Mouse (Mus musculus) CD4-positive, CD25-positive, alpha-beta regulatory T cell, adult 2 months (primary cell): ENCODE data around the gene Arfip1.

Experiments
- DNase-seq: peaks from one replicate; pipeline ENCODE4 v3.0.0-alpha.2; 2012; ENCODE audit warnings: low read depth, low spot score

The Arfip1 gene

GRCm38 (mm10) chr3:84582023-84582912 lies at the start of gene Arfip1:
Gene Arfip1, minus strand, starts transcription at chr3:84582625.
- DNase-seq, result peak; percentile 94

GRCm38 (mm10) chr3:84631586-84631985 lies 49.2 kb upstream of the Arfip1 start:
- DNase-seq, result no peak

GRCm38 (mm10) chr3:84622026-84622425 lies 39.6 kb upstream of the Arfip1 start:
- peak; percentile 20 for DNase-seq

- DNase-seq, result no peak
These were observed 37.3 kb upstream of the Arfip1 start for GRCm38 (mm10) chr3:84619725-84620124.

GRCm38 (mm10) chr3:84619056-84619455 lies 36.6 kb upstream of the Arfip1 start:
- DNase-seq, result no peak

DNA sequence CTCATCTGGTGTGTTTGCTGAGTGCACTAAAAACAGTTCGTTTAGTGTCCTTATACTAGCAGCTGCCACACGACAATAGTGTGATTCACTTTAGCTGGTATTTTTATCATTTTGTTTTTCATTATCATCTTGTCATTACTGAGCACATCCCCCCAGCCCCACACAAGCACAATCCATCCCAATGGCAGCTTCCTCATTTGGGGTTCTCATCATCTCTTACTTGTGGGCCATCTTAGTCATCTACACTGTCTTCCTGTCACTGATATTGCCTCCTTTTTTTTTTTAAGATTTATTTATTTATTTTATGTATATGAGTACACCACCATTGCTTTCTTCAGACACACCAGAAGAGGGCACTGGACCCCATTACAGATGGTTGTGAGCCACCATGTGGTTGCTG lies 36.2 kb upstream of the Arfip1 start:
- DNase-seq, result no peak

DNA sequence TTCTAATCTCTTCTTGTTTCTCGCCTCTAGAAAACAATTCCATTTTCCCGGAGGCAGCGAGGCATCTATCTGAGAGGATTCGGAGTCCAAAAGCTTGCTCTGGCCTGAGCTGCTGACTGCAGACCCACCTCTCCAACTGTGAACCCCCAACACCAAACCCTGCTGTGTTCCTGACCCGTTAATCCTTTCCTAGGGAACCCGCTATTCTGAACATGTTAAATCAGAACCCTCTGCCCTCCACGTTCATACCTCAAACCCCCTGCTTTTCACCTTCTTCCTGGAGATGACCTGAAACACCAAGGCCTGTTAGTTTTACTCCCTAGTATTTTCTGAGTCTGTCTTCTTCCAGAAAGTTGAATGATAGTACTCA lies 33.4 kb upstream of the Arfip1 start:
- DNase-seq, result no peak

GRCm38 (mm10) chr3:84615050-84615855 lies 32.8 kb upstream of the Arfip1 start:
- peak; percentile 75 for DNase-seq

GRCm38 (mm10) chr3:84610183-84610710 lies 27.8 kb upstream of the Arfip1 start:
- no peak for DNase-seq

DNA sequence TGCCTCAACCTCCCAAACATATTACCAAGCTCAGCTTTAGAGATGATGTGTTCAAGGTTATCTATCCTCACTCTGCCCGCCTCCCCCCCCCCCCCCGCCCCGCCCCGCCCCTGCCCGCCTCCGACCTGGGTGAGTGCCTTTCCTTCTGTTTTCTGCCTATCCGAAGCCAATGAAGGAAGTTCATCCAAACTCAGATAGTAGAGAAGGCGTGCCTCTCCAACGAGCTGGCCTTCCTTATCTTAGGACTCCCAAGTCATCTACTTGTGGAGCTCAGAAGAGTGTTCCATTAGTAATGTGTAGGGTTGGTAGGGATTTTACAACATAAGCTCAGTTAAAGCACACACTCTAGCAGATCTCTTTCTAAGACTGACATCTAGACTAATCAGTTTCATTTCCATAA lies 20.8 kb upstream of the Arfip1 start:
- DNase-seq, result no peak

DNA sequence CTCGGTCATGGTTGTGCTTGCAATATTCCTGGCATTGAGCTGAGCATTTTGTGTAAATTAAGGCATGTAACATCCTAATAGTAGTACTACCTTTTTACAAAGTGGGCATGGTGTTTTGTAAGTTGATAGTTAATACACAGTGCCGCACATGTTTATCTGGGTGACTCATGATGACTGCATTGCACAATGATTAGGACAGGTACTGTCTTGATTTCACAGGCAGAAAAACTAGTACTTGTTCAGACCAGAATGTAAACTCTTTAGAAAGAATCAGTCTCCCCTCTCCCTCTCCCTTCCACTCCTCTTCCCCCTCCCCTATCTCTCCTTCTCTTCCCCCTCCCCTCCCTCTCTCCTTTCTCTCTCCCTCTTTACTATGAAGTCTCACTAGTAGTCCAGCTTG lies 20.3 kb upstream of the Arfip1 start:
- DNase-seq, result no peak

DNA sequence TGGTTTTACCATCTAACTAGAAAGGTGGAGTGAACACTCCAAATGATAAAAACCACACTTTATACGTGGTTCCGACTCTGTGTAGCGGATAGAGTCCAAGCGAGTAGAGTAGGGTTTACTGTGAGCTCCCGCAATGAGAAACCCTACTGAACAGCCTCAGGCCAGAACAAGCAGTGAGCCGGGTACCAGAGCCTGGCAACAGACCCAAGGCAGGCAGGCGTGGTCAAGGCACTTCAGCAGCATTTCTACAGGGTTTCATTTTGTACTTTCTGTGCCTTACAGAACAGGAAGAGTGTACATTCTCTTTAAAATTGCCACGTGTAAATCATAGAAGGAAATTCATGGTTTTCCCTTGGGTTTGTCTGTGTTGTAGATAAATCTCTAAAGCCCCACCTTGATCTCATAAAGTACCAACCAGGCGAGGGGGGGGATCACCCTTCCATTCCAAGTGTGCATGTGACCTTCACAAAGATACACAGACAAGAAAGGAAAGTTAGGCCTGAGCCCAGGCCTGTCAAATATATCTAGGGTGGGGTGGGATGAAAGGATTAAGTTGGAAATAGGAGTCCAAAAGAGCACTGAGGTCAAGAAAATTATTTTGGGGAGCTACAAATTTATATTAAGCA lies 19.6 kb upstream of the Arfip1 start:
- DNase-seq, result no peak

DNA sequence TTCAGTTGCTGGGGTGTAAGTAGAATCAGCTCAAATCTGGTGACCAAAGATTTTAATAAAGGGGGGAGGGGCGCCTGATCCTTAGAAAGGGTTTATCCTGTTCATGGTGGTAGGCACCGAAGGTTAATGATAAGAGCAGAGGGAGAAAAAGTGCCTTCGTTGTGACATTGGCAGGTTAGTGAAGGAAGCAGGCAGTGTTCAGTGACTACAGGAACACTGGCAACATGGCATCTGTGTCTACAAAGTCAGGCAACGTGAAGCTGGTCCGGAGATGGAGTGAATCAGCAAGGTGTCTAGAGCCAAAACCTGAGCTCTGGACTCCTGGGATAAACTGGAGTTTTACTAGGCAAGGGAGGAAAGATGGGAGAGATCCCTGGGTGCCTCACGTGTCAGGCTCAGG lies 16.3 kb upstream of the Arfip1 start:
- DNase-seq, result no peak

DNA sequence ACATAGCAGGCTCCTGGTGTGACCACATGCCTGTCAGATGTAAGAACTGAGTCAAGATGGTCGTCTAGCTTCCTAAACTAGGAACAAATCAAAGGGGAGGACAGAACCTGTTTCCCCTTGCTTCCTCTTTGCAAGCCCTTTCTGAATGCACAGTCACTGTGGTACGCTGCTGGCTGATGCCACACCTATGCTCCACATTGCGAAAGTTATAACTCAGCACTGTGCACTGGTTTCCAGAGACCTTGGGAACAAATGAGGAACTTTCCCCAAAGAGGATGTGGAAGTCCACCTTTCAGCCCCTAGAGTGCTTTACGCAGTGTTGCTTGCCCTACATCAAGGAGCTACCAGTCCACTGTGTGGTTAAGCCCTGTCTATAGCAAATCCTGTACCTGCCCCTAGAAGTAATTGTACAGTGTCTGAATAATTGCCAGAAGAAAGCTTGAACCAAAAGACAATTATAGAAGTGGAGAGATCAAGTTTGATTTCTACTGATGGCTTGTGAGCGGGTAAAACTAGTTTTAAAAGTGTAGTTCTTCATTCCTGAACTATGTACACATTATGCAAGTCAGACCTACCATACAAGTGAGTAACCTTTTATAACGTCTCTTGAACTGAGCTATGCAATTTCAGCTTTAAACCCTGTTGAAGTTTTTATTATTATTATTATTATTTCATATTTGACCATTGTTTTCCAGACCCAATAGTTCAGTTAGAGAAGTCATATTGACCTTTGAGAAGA lies 15.7 kb upstream of the Arfip1 start:
- no peak for DNase-seq

DNA sequence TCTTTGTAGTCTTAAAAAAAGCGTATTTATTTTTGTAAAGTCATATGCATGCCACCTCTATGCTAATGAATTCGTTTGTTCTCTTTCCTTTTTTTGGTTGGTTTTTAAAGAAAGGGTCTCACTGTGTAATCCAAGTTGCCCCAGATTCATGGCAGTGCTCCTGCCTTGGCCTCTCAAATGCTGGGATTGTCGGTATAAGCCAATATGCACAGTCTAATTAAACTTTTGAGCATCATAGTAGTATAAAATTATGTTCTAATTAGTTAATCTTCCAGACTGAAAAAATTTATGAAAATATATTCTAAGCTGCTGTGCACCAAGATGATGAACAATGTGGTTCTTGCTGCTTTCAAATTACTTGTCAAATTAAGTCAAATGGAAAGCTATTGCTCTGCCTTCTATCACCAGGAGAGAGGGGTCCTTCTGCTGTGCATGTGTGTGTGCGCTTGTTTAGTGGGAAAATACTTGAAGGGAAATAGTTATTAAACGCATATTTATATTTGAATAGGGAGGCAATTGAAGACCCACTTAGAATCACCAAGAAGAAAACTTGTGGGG lies 13.3 kb upstream of the Arfip1 start:
- DNase-seq, result no peak

DNA sequence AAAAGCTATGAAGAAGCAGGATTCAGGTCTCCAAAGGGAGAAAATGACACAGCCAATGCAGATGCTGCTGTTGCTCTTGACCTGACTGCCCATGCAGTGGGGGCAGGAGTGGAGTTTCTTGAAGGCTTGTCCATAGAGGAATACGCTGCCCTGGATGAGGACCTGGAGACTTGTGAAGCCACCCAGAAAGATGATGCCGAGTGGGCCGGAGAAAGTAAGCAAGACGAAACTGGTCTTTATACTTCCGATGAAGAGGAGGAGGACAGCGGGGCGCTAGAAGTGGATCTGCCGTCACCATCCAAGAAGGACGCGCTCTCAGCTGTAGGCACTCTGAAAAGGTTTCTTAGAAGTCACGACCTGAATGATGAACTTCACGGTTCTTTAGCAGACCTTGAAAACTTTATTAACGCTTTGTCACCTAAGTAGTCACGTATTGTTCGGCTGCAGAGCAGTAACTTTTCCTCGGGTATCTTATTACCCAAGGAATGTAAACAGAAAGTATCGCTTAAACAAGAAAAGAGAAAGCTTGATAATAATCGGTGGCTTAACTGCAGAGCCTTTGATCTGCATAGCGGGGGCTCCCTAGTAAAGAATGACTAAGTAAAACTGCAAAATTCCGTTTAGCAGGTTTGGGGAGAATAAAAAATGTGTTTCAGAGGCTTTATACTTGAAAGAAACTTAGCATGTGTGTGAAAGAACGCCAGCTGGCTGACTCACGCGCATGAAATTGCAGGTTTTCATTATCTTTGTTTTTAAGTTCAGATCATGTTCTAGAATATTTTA lies 12.7 kb upstream of the Arfip1 start:
- DNase-seq, result peak; percentile 25

DNA sequence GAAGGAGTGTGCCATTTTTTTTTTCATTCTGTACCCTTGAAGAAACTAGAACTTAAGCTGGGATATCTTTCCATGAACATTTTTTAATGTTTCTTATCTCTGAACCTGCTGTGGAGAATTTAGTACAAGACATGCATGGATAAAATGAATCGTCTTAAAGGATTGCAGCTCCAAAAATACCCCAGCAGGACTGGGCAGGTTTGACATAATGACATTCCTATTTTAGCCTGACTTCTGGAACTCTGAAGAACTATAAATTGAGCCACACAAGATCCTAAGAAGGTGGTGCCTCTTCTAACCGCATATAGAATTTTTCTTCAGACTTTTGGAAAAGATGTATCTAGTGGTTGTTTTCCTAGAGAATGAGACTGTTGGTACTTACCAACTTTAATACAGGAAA lies 10.8 kb upstream of the Arfip1 start, which contains the start of gene Tigd4:
Gene Tigd4 (plus strand): TSS at position 301 of the 400 bp plus-strand sequence.
- no peak for DNase-seq

DNA sequence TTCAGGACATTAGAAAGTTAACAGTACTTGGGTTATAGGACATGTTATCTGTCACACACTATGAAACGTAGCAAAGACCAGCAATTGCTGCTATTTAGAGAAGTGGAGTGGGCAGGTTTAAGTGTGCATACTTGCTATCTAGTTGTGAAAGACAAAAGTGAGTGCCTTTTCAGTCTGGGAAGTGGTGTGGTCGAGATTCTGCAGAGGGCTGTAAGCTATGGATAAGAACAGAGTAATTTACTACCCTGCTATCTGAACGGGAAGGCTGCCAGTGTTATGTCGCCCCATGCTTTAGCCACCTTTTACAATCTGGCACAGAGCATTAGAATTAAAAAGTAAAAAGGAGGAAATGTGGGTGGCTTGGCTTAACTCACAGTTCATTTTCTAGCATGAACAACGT lies 4.3 kb upstream of the Arfip1 start:
- no peak for DNase-seq

GRCm38 (mm10) chr3:84582913-84583276 lies 470 bp upstream of the Arfip1 start:
- no peak for DNase-seq

- DNase-seq, result peak; percentile 44
These were observed 766 bp downstream of the Arfip1 start for GRCm38 (mm10) chr3:84581696-84582022.
